Mouse (Mus musculus) midbrain, embryonic 14.5 days (tissue): Measurements from ENCODE around the gene Eva1b. TPM values are rescaled to one million over a fixed set of nuclear protein-coding genes. Genes with fewer than 3 reads are reported as not detected.

Experiments used
- ATAC-seq: fragments of 200-750 bp; cut with Nextera tagmentation; 2 replicates; pipeline ENCODE4 v1.8.0; 2017; ENCODE audit warnings: moderate number of reproducible peaks, moderate library complexity; ENCODE audit not compliant: low FRiP score, low TSS enrichment
- DNase-seq: peaks from one replicate; pipeline ENCODE4 v3.0.0-alpha.2; 2015
- H3K27ac ChIP-seq: fragments of 300-500 bp; sonication (generic); replicated peaks from 2 replicates; pipeline ENCODE4 v1.5.1; 2014; ENCODE audit warnings: mild to moderate bottlenecking, low read depth, low read length, moderate library complexity
- H3K27me3 ChIP-seq: fragments of 300-500 bp; sonication (generic); 2 replicates; pipeline ENCODE4 v1.6.1; 2014; ENCODE audit warnings: low read length, control low read depth, mixed read lengths; ENCODE audit not compliant: control insufficient read depth, insufficient read depth
- H3K36me3 ChIP-seq: fragments of 300-500 bp; sonication (generic); 2 replicates; pipeline ENCODE4 v1.6.1; 2014; ENCODE audit warnings: low read length, control low read depth; ENCODE audit not compliant: control insufficient read depth, insufficient read depth
- H3K4me1 ChIP-seq: fragments of 300-500 bp; sonication (generic); 2 replicates; pipeline ENCODE4 v1.6.1; 2014; ENCODE audit warnings: mild to moderate bottlenecking, antibody characterized with exemption, low read length, control low read depth; ENCODE audit not compliant: control insufficient read depth, insufficient read depth
- H3K4me2 ChIP-seq: fragments of 300-500 bp; sonication (generic); 2 replicates; pipeline ENCODE4 v1.6.1; 2014; ENCODE audit warnings: mild to moderate bottlenecking, low read length, moderate library complexity
- H3K4me3 ChIP-seq: fragments of 300-500 bp; sonication (generic); replicated peaks from 2 replicates; pipeline ENCODE4 v1.5.1; 2014; ENCODE audit warnings: low read depth, low read length
- H3K9ac ChIP-seq: fragments of 300-500 bp; sonication (generic); replicated peaks from 2 replicates; pipeline ENCODE4 v1.6.1; 2014; ENCODE audit warnings: mild to moderate bottlenecking, low read length, moderate library complexity
- H3K9me3 ChIP-seq: fragments of 300-500 bp; sonication (generic); 2 replicates; pipeline ENCODE4 v1.6.1; 2016; ENCODE audit warnings: low read length, control low read depth, mixed read lengths; ENCODE audit not compliant: control insufficient read depth
- WGBS: fragments of 180-500 bp; shearing (Covaris S2); extraction: QIAGEN DNeasy Blood & Tissue Kit; methylation state at CpG from one replicate; pipeline ENCODE4 v1.1.7; 2014; 5-methylcytosine and 5-hydroxymethylcytosine counted together
- polyA plus RNA-seq: library from polyadenylated mRNA; unstranded; fragments of >200 nt; fragmentation: Nextera tagmentation; extraction: Ambion mirVana; gene quantifications from 2 replicates; pipeline ENCODE4 v1.2.1, GENCODE M21; 2014

The Eva1b gene
- polyA plus RNA-seq, 1 experiment from 2014 or later = 12.3 TPM

- DNase-seq (no peak), ATAC-seq (no peak)
- H3K9ac ChIP-seq = no peak overlapping the region
- H3K27me3 ChIP-seq = no peaks in the 10 kb centered on the region
- peaks cover 37% of the 10 kb centered on the region for H3K36me3 ChIP-seq
- H3K4me3 ChIP-seq = no peak overlapping the region
- H3K4me1 ChIP-seq = no peaks in the 10 kb centered on the region
- H3K9me3 ChIP-seq = no peaks in the 10 kb centered on the region
- no peak overlapping the region for H3K4me2 ChIP-seq
- WGBS = 95% methylated on average over 2 of the region's 2 CpGs
- H3K27ac ChIP-seq = no peak overlapping the region
Observed at GRCm38 (mm10) chr4:126190636-126191035, 43.1 kb downstream of the Eva1b start.

GRCm38 (mm10) chr4:126194216-126194615 lies 46.7 kb downstream of the Eva1b start:
- Histone ChIP-seq H3K36me3 (peaks cover 30% of the 10 kb centered on the region), H3K9me3 (no peaks in the 10 kb centered on the region)

GRCm38 (mm10) chr4:126194916-126195315 lies 47.4 kb downstream of the Eva1b start:
- H3K4me3 ChIP-seq = no peak overlapping the region
- no peaks in the 10 kb centered on the region for H3K27me3 ChIP-seq
- peaks cover 30% of the 10 kb centered on the region for H3K36me3 ChIP-seq
- no peak for DNase-seq
- H3K27ac ChIP-seq = no peak overlapping the region
- H3K9ac ChIP-seq = no peak overlapping the region
- 95% methylated on average over 4 of the region's 4 CpGs for WGBS
- peaks cover 6% of the 10 kb centered on the region; the same call in 1 of the 2 replicates for H3K4me1 ChIP-seq
- H3K9me3 ChIP-seq = no peaks in the 10 kb centered on the region
- H3K4me2 ChIP-seq = no peak overlapping the region
- no peak for ATAC-seq

More at GRCm38 (mm10) chr4:126194216-126194615, 46.7 kb downstream of the Eva1b start:
- H3K27ac ChIP-seq = no peak overlapping the region
- no peak overlapping the region for H3K4me2 ChIP-seq
- no peak overlapping the region for H3K9ac ChIP-seq
- peaks cover 6% of the 10 kb centered on the region; the same call in 1 of the 2 replicates for H3K4me1 ChIP-seq
- H3K27me3 ChIP-seq = no peaks in the 10 kb centered on the region
- H3K4me3 ChIP-seq = no peak overlapping the region
- ATAC-seq = no peak
- no peak for DNase-seq

GRCm38 (mm10) chr4:126197485-126197884 lies 49.9 kb downstream of the Eva1b start:
- ATAC-seq = no peak
- DNase-seq = peak; percentile 3
- Histone ChIP-seq H3K36me3 (peaks cover 20% of the 10 kb centered on the region), H3K9me3 (no peaks in the 10 kb centered on the region), H3K4me1 (peaks cover 18% of the 10 kb centered on the region), H3K4me3 (no peak overlapping the region), H3K27me3 (no peaks in the 10 kb centered on the region), H3K27ac (no peak overlapping the region), H3K9ac (no peak overlapping the region), H3K4me2 (no peak overlapping the region)
- 85% methylated on average over 3 of the region's 3 CpGs for WGBS

Other genes starting within 250 kb of the Eva1b start
- gene Csf3r, start 123.2 kb upstream of the Eva1b start, polyA plus RNA-seq = 0.50 and 0.64 TPM in 2 replicates
- gene Mrps15, start 100.8 kb upstream of the Eva1b start, polyA plus RNA-seq = 125 and 139 TPM in 2 replicates
- gene Oscp1, start 89.2 kb upstream of the Eva1b start, polyA plus RNA-seq = 34.0 and 42.7 TPM in 2 replicates
- 47.8 and 51.2 TPM in 2 replicates for gene Lsm10, start 51.1 kb upstream of the Eva1b start, polyA plus RNA-seq
- 21.1 and 29.4 TPM in 2 replicates for gene Stk40, start 43.8 kb upstream of the Eva1b start, polyA plus RNA-seq
- 0.89 and 1.1 TPM in 2 replicates for gene Sh3d21, start 15.7 kb downstream of the Eva1b start, polyA plus RNA-seq
- gene Thrap3, start 55.0 kb downstream of the Eva1b start, polyA plus RNA-seq = 113 and 167 TPM in 2 replicates
- 78.3 and 85.3 TPM in 2 replicates for gene Map7d1, start 108.6 kb downstream of the Eva1b start, polyA plus RNA-seq
- gene Trappc3, start 114.6 kb downstream of the Eva1b start, polyA plus RNA-seq = 37.1 and 124 TPM in 2 replicates
- gene Col8a2, start 139.0 kb downstream of the Eva1b start, polyA plus RNA-seq = 0.57 and 1.1 TPM in 2 replicates
- 64.2 and 76.6 TPM in 2 replicates for gene Adprhl2, start 174.0 kb downstream of the Eva1b start, polyA plus RNA-seq
- gene Tekt2, start 177.9 kb downstream of the Eva1b start, polyA plus RNA-seq = 7.4 and 9.7 TPM in 2 replicates